Mouse (Mus musculus) mesoderm, embryonic 11.5 days (tissue): ENCODE data around the gene Gm7030.
A peak's percentile ranks its signal among the peaks of the same experiment; 100 is the strongest.
"Not testable (repeated sequence)": the region's sequence is repeated elsewhere in the genome, so short reads cannot be mapped to it uniquely, and the experiment has no call there.

Source experiments
- DNase-seq: peaks from one replicate; pipeline ENCODE4 v3.0.0-alpha.2; 2012; ENCODE audit warnings: low read depth, low spot score

Gm7030 gene

DNA sequence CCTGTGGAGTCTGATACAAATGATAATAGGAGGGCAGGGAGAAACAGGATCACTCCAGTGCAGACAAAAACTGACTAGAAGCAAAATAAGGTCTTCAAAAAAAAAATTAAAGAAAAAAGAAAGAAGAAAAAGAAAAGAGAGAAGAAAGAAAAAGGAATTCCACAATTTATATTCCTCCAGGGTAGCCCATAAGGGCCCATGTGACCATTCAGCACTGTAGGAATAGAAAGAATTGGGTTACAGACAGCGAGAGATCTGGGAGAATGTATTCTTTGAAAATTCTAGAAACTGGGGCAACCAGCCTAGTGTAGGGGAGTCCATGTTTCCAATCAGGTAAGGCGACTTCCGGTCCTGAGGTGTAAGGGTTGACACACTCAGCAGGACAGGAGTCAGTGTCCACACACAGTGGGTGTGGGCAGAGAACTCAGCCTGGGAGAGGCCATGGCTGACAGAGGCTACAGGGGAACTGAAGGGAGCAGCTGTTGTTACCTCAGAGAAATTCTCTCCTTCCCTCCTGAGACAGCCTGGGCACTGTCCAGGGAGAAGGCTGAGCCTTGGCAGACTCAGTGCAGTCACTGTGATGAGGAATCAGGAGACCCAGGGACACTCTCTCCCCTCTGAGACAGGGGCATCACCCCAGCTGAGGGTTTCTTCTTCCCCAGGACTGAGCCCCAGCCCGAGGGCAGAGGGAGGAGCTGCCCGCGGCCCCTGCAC, 46.5 kb downstream of the Gm7030 start:
- not testable (repeated sequence) for DNase-seq

DNA sequence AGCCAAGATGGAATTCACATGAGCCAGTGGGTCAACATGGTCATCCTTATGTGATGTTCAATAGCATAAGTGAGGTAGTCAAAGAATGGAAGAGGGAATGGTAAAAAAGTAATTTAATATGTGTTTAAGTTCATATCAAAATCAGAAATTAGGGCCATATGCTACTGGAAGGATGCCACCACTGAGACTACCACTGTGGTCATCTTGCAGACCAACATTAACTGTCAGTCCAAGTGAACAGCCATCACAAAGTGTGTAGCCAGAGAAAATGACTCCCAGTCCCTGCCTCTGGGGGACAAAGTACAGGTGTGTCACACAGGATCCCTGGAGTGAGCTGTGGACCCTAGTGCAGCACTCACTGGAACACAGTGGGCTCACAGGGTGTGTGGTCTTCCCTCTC, 47.3 kb downstream of the Gm7030 start:
- DNase-seq: not testable (repeated sequence)

DNA sequence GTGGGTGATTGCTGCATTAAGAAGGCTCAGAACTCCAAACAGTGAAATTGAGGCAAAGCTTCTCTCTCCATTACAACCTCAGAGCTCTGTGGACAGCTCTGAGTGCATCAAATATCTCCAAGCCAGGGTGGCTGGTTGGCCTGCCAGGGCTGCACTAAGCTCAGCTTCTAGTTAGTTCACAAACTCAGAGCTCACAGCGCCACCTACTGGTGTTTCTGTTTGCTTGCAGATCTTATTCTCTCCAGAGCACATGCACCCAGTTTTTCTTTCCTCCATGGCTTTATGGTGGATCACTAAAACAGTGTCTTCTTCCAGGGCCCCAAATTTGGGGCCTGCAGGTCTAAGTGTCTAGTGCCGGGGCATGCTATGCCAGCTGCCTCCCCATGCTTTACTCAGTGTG, 68.4 kb downstream of the Gm7030 start:
- peak; percentile 92 for DNase-seq
